Mouse (Mus musculus) bone marrow, adult 2 months (tissue): ENCODE measurements around the gene Sox8. TPM values are rescaled to one million over a fixed set of nuclear protein-coding genes. Genes with fewer than 3 reads are reported as not detected.

Source experiments
- H3K27ac ChIP-seq: fragments of 200-500 bp; 2 replicates; pipeline ENCODE4 v1.5.1; 2012; ENCODE audit warnings: low read depth, mild to moderate bottlenecking, control low read depth, inconsistent platforms, low read length; ENCODE audit not compliant: control insufficient read depth, poor library complexity, insufficient read depth
- H3K4me1 ChIP-seq: fragments of 200-500 bp; 2 replicates; pipeline ENCODE4 v1.6.1; 2011; ENCODE audit warnings: low read length; ENCODE audit not compliant: control insufficient read depth, insufficient read depth
- H3K4me3 ChIP-seq: fragments of 200-500 bp; replicated peaks from 2 replicates; pipeline ENCODE3; 2011; ENCODE audit warnings: mild to moderate bottlenecking, low read depth, low read length, control low read depth; ENCODE audit not compliant: control insufficient read depth
- CTCF ChIP-seq: fragments of 200-500 bp; IDR thresholded peaks from 2 replicates; pipeline ENCODE4 v1.5.1; 2011; ENCODE audit warnings: low read length, control low read depth; ENCODE audit not compliant: control insufficient read depth, insufficient read depth
- POLR2A ChIP-seq: fragments of 200-500 bp; IDR thresholded peaks from 2 replicates; pipeline ENCODE4 v1.6.1; 2011; ENCODE audit warnings: low read depth, mild to moderate bottlenecking, control low read depth, low read length, borderline replicate concordance; ENCODE audit not compliant: control insufficient read depth
- WGBS: fragments of 180-500 bp; shearing (Covaris S2); methylation state at CpG from one replicate; pipeline ENCODE4 v1.1.7; 2018; 5-methylcytosine and 5-hydroxymethylcytosine counted together
- polyA plus RNA-seq: library from polyadenylated mRNA; stranded (reverse); fragments of >200 nt; gene quantifications from 2 replicates; pipeline ENCODE4 v1.2.4, GENCODE M21; 2011; ENCODE audit warnings: low replicate concordance; ENCODE audit not compliant: missing spikeins, insufficient read depth, insufficient read length

Sox8 gene
- polyA plus RNA-seq, 1 experiment, result 1.2 TPM

DNA sequence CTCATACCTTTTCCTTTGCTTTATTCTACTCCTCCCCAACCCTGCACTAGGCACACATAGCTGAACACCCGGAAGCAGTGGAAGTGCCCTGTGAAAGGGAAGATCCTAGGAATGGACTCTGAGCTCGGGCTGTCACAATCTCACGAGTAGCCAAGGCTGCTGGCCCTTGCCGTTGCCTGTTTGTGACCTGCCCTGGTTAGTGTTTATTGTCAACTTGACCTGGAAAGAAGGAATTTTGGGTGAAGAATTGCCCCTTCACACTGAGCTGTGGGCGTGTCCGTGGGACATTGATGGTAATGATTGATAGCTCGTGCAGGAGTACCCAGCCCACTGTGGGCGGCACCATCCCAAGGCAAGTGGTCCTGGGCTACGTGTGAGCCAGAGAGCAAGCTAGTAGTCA is 14.2 kb upstream of the Sox8 start:
- TF ChIP-seq CTCF (no peak), POLR2A (no peak)
- Histone ChIP-seq H3K4me3 (no peak overlapping the region), H3K27ac (no peak overlapping the region), H3K4me1 (peaks cover 4% of the 10 kb centered on the region)
- 87% methylated on average over 9 of the region's 9 CpGs for WGBS

DNA sequence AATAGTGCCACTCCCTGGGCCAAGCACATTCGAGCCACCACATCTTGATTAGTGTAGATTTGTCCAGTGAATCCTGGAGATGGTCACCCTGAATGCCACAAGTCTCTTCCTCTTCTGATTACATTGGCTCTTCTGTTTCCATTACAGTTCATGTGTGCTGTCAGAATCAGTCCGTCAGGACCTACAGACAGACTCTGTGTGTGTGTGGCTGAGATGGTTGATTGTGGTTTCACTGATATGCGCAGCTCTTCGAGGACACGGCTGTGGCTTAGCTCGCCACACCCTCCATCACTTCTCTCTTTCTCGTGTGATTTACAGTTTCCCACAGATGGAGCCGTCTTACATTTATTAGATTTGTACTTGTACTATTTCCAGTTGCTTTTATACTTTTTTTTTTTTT is 13.4 kb upstream of the Sox8 start:
- Histone ChIP-seq H3K27ac (no peak overlapping the region), H3K4me1 (peaks cover 4% of the 10 kb centered on the region), H3K4me3 (no peak overlapping the region)
- TF ChIP-seq CTCF (no peak), POLR2A (no peak)
- 10% methylated on average over 8 of the region's 8 CpGs for WGBS

DNA sequence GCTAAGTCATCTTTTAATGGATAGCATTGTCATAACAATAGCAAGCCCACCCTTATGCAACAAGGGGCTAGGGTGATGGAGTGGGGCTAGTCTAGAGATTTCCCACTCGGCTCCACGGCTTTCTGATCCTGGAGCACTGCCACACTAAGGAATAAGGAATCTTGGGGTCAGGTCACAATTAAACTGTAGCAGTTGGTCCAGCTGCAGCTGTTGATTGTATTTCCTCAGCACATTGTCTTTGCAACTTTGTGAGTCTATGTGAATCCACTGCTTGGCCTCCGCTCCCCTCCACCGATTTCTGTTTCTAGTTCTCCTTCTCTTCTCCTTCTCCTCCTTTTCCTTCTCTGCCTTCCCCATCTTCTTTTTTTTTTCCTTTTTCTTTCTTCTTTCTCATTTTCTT is 12.6 kb upstream of the Sox8 start:
- WGBS, result 87% methylated on average over 4 of the region's 4 CpGs
- no peak for TF ChIP-seq POLR2A
- TF ChIP-seq CTCF, result no peak
- no peak overlapping the region for H3K27ac ChIP-seq
- no peak overlapping the region for H3K4me3 ChIP-seq
- peaks cover 4% of the 10 kb centered on the region for H3K4me1 ChIP-seq

DNA sequence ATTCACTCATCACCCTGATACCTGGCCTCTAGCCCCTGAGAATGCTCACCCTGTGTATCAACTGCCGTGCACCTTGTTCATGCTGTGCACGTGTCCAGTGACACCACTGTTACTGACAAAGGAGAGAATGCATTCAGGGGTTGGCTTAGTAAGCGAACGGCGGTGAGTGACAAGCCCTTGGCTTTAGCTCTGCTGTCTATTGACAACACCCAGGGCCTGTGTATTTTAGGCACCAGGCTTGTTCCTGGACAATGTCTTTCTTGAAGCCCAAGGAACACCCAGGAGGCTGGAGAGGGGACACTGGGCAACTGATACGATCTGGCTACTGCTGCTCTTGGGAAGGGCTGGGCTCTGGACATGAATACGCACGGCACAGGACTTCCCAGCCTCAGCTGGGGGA is 11.6 kb upstream of the Sox8 start:
- Histone ChIP-seq H3K27ac (no peak overlapping the region), H3K4me3 (no peak overlapping the region), H3K4me1 (peaks cover 4% of the 10 kb centered on the region)
- WGBS, result 89% methylated on average over 8 of the region's 8 CpGs
- TF ChIP-seq POLR2A, result no peak
- no peak for TF ChIP-seq CTCF

DNA sequence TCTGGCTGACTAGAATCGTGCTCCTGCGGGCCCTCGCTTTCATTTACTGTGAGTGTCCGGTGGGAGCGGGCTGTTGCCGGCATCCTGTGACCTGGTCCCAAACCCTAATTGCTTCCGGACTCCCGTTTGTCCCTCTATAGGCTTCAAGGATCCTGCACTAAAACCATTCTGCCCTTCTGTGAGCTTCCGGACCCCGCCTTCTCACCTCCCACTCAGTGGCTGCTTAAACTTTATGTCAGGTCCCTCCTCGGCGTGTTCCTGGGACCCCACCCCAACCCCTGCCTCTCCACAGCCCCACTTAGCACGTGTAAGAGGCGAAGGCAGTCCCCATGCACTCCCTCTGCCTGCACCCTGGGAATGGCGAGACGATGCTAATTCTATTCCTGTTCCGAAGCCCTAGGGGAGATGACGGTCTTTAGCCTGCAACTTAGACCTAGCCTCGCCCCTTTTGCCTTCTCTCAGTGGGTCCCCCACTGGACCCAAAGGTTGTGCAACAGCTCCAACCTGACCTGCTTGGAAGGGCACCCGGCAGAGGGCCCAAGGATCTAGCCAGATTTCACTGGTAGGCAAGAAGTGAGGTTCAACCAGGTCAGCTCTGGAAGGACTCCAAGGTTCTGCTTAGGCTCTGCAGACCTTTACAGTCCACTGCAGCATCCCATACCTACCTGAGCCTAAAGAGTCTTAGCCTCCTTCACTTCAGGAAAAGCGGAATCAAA is 9.0 kb upstream of the Sox8 start:
- no peak overlapping the region for H3K27ac ChIP-seq
- TF ChIP-seq POLR2A (no peak), CTCF (no peak)
- WGBS, result 6% methylated on average over 21 of the region's 21 CpGs
- peak overlapping the region; percentile 70 for H3K4me3 ChIP-seq
- no peaks in the 10 kb centered on the region; the same call in 1 of the 2 replicates for H3K4me1 ChIP-seq

DNA sequence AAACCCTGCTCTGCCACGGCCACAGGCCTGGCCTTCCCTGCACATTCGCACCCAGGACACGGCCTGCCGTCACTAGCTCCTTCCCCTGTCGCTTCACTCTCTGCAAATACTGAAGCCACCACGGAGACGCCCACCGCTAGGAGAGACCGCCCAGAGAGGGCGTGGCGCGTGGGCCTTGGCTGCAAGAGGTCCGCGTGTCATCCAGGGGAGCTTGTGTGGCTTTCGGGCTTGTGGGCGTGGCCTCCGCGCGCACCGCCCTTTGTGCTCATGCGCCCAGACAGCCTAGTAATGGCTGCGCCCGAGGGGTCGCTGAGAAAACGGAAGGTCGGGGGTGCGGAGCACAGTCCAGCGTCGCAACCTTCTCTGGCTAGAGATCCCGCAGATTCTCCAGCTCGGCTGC is 8.4 kb upstream of the Sox8 start, which contains the start of gene Lmf1:
Gene Lmf1 (plus strand): TSS at position 166 of the 400 bp plus-strand sequence.
- TF ChIP-seq POLR2A (peak; percentile 84), CTCF (peak; percentile 24; the same call in 1 of the 2 replicates)
- Histone ChIP-seq H3K4me1 (no peaks in the 10 kb centered on the region; the same call in 1 of the 2 replicates), H3K27ac (no peak within 1 kb of the TSS), H3K4me3 (peak within 1 kb of the TSS; percentile 70)
- WGBS, result under 1% methylated on average over 31 of the region's 31 CpGs

DNA sequence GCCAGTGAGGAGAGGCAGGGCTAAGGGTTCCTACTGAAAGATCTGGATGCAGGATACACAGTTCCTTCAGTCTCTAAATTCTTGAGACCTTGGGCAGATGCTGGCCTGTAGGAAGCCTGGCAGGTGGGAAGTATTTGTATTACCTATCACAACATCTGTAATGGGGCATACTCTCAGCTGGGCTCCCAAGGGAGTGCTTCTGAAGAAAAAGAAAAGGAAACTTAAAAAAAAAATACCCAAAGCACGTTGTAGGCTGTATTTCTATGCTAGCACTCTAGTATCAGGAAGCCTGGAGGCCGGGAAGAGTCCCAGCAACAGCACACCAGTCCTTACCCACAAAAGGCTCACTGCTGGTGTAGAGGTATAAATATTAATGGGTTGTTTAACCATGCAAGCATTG is 7.2 kb upstream of the Sox8 start:
- 54% methylated on average over 2 of the region's 2 CpGs for WGBS
- Histone ChIP-seq H3K4me1 (no peaks in the 10 kb centered on the region; the same call in 1 of the 2 replicates), H3K4me3 (no peak overlapping the region), H3K27ac (no peak overlapping the region)
- TF ChIP-seq CTCF, result no peak
- TF ChIP-seq POLR2A, result no peak

DNA sequence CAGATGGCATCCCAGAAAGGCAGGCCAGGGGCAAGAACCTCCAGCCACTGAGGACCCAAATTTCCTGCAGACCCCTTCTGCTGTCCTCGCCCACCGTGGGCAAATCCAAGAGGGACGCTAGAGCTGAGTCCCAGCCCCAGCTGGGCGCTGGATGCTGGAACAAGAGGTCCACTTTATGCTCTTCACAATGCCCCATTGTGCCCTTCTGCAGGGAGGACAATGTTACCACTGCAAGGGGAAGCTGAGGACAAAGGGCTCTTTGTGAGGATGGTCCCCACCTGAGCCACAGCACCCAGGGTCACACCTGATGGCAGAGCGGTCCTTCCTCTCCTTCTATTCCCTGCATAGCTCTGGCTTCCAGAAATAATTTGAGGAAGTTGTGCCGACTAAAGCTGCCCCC is 6.8 kb upstream of the Sox8 start:
- H3K4me3 ChIP-seq, result no peak overlapping the region
- H3K4me1 ChIP-seq, result no peaks in the 10 kb centered on the region; the same call in 1 of the 2 replicates
- TF ChIP-seq CTCF (no peak), POLR2A (no peak)
- no peak overlapping the region for H3K27ac ChIP-seq
- 64% methylated on average over 6 of the region's 6 CpGs for WGBS

DNA sequence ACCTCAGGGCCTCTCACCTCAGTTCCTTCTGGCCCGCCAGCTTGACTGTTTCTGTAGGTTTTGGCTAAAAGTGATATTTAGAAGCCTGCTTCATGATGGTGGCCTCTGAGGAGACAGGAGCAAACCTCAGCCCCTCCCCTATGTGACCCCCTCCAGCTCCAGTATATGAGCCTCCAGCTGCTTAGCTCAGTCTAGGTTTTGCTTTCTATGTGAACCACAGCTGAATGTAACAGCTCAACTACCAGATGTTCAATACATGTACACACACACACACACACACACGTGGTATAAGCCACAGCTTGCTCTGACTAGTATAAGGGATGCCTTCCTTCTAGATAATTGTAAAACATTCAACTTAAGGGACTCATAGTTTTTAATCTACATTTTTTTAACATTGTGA is 5.5 kb upstream of the Sox8 start:
- WGBS, result 57% methylated on average over 2 of the region's 2 CpGs
- Histone ChIP-seq H3K4me3 (no peak overlapping the region), H3K4me1 (no peaks in the 10 kb centered on the region; the same call in 1 of the 2 replicates), H3K27ac (no peak overlapping the region)
- no peak for TF ChIP-seq CTCF
- no peak for TF ChIP-seq POLR2A
